Mouse (Mus musculus) neural tube, embryonic 13.5 days (tissue): ENCODE measurements around the gene Gm42674. TPM values are rescaled to one million over a fixed set of nuclear protein-coding genes. Genes with fewer than 3 reads are reported as not detected.
A peak's percentile ranks its signal among the peaks of the same experiment; 100 is the strongest.

Source experiments
- ATAC-seq: fragments of 200-750 bp; cut with Nextera tagmentation; 2 replicates; pipeline ENCODE4 v1.8.0; 2017; ENCODE audit warnings: low read depth, mild to moderate bottlenecking, moderate TSS enrichment, moderate library complexity
- H3K27ac ChIP-seq: fragments of 300-500 bp; sonication (generic); replicated peaks from 2 replicates; pipeline ENCODE4 v1.5.1; 2015; ENCODE audit warnings: moderate library complexity, mild to moderate bottlenecking, inconsistent platforms
- H3K27me3 ChIP-seq: fragments of 300-500 bp; sonication (generic); 2 replicates; pipeline ENCODE4 v1.6.1; 2015; ENCODE audit warnings: mild to moderate bottlenecking, inconsistent platforms
- H3K36me3 ChIP-seq: fragments of 300-500 bp; sonication (generic); 2 replicates; pipeline ENCODE4 v1.6.1; 2015; ENCODE audit warnings: mild to moderate bottlenecking, inconsistent platforms
- H3K4me1 ChIP-seq: fragments of 300-500 bp; sonication (generic); replicated peaks from 2 replicates; pipeline ENCODE4 v1.6.1; 2015; ENCODE audit warnings: inconsistent platforms
- H3K4me2 ChIP-seq: fragments of 300-500 bp; sonication (generic); 2 replicates; pipeline ENCODE4 v1.6.1; 2015; ENCODE audit warnings: inconsistent platforms, mild to moderate bottlenecking, moderate library complexity
- H3K4me3 ChIP-seq: fragments of 300-500 bp; sonication (generic); 2 replicates; pipeline ENCODE4 v1.5.1; 2015; ENCODE audit warnings: mild to moderate bottlenecking, inconsistent platforms
- H3K9ac ChIP-seq: fragments of 300-500 bp; sonication (generic); 2 replicates; pipeline ENCODE4 v1.6.1; 2015; ENCODE audit warnings: moderate library complexity, mild to moderate bottlenecking, inconsistent platforms
- H3K9me3 ChIP-seq: fragments of 300-500 bp; sonication (generic); 2 replicates; pipeline ENCODE4 v1.6.1; 2016; ENCODE audit warnings: inconsistent platforms
- WGBS: fragments of 180-500 bp; shearing (Covaris S2); methylation state at CpG from one replicate; pipeline ENCODE4 v1.1.7; 2015; 5-methylcytosine and 5-hydroxymethylcytosine counted together
- polyA plus RNA-seq: library from polyadenylated mRNA; unstranded; fragments of >200 nt; fragmentation: Nextera tagmentation; extraction: Ambion mirVana; gene quantifications from 2 replicates; pipeline ENCODE4 v1.2.1, GENCODE M21; 2015

Gm42674 gene
- polyA plus RNA-seq, 1 experiment from 2014 or later: not detected

DNA sequence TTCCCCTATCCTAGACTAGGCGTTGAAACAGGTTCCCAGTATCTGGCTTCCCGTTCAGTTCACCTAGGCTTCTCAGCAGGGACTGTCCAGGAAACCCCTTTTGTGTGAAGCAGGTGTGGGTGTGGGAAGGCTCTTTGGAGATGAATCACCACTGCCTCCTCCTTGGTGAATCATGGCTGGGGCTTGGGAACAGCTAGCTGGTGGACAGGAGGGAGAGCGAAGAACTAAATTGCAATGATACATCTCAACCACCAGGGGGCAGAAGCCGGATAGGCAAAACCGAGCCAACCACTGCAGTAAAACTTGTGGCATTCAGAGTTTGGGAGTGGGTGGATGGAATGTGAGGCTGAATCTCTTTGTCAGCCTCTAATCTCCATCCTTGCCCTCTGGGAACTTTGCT lies 16.1 kb upstream of the Gm42674 start:
- H3K9me3 ChIP-seq: no peaks in the 10 kb centered on the region
- H3K4me3 ChIP-seq: no peak overlapping the region
- H3K4me2 ChIP-seq: no peak overlapping the region
- H3K36me3 ChIP-seq: no peaks in the 10 kb centered on the region
- H3K4me1 ChIP-seq: no peaks in the 10 kb centered on the region
- WGBS: 34% methylated on average over 5 of the region's 5 CpGs
- no peak overlapping the region for H3K27ac ChIP-seq
- ATAC-seq: 0 out of 2 replicates have a peak, but pooled peaks have one; percentile 40
- no peak overlapping the region for H3K9ac ChIP-seq
- no peaks in the 10 kb centered on the region for H3K27me3 ChIP-seq

DNA sequence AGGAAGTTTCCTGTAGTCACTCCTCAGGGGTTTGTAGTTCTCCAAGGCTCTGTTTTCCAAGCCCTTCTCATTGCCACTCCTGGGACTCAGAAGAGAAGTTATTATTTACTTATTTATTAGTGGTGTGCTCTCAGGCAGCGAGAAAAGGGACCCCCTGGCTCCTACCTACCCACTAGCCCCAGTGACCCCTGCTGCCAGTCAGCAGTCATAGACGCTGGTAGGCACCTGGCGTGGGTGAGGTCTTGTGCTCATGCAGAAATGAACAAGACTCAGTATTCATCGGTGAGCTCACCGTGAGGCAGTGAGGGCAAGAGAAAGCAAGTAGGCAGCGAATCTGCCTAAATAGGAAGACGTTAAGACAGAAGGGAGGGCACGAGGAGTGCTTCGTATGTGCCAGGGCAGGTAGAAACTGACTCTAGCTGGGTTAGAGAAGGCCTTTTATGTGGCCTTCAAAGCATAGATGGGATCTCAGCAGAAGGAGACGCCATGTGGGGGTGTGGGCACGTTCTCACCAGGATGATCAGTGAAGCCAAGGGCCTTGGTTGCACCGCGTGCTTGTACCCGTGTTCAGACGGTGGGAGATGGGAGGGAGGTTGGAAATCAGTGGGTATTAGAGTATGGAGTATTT lies 15.6 kb upstream of the Gm42674 start:
- Histone ChIP-seq H3K27me3 (no peaks in the 10 kb centered on the region), H3K9ac (no peak overlapping the region), H3K4me2 (no peak overlapping the region), H3K27ac (no peak overlapping the region), H3K9me3 (no peaks in the 10 kb centered on the region), H3K36me3 (no peaks in the 10 kb centered on the region), H3K4me3 (no peak overlapping the region), H3K4me1 (no peaks in the 10 kb centered on the region)
- WGBS: 87% methylated on average over 15 of the region's 15 CpGs
- no peak for ATAC-seq

DNA sequence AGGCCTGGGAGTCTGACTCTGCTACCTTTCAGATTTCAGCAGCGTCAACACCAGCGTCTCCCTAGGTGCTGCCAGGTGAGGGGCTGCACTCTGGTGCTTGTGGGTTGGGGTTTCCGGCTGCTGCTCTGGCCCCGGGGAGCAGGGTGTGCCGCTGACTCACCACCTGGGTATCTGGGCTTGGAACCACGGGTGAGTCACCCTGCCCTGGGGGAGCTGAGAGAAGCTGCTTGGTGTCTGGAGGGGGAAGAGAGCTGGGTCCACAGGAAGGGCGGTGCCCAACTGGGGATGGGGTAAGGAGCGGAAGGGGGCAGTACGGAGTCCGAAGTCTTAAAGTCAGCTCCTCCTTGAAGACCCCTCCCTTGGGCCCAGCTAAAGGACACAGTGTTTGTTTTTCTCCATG lies 14.8 kb upstream of the Gm42674 start:
- Histone ChIP-seq H3K27me3 (no peaks in the 10 kb centered on the region), H3K4me2 (no peak overlapping the region), H3K27ac (no peak overlapping the region), H3K4me1 (no peaks in the 10 kb centered on the region), H3K4me3 (no peak overlapping the region), H3K9ac (no peak overlapping the region), H3K36me3 (no peaks in the 10 kb centered on the region), H3K9me3 (no peaks in the 10 kb centered on the region)
- no peak for ATAC-seq
- 77% methylated on average over 10 of the region's 10 CpGs for WGBS

DNA sequence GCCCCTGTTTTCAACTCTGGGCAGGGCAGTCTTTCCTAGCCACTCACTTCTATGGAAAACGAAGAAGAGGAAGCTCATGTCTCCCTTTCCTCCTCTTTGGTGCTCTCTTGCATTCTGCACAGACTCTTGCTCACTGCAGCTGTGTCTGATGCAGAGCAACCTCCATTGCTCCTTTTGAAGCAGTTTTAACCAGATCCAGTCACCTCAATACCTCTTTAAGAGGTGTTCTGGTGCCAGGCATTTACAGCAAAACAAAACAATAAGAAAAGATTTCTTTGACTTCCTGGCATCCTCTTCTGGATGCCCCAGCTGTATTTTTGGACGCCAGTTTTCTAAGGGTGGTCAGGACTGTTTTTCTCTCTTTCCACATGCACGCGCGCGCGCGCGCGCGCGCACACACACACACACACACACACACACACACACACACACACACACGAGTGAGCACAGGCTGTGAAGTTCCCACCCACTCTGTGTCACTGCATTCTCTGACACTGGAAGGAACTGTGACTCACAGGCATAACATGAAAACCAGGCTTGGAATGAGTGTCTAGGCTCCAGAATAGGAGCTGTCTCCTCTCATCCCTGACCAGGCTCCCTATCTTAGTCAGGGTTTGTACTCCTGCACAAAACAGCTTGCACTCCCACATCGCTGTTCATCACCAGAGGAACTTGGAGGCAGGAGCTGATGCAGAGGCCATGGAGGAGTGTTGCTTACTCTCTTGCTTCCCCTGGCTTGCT lies 14.2 kb upstream of the Gm42674 start:
- no peak overlapping the region for H3K27ac ChIP-seq
- no peaks in the 10 kb centered on the region for H3K9me3 ChIP-seq
- no peak overlapping the region for H3K4me3 ChIP-seq
- WGBS: 92% methylated on average over 14 of the region's 14 CpGs
- H3K4me1 ChIP-seq: no peaks in the 10 kb centered on the region
- no peaks in the 10 kb centered on the region for H3K36me3 ChIP-seq
- H3K4me2 ChIP-seq: no peak overlapping the region
- no peak overlapping the region for H3K9ac ChIP-seq
- no peaks in the 10 kb centered on the region for H3K27me3 ChIP-seq
- ATAC-seq: no peak

DNA sequence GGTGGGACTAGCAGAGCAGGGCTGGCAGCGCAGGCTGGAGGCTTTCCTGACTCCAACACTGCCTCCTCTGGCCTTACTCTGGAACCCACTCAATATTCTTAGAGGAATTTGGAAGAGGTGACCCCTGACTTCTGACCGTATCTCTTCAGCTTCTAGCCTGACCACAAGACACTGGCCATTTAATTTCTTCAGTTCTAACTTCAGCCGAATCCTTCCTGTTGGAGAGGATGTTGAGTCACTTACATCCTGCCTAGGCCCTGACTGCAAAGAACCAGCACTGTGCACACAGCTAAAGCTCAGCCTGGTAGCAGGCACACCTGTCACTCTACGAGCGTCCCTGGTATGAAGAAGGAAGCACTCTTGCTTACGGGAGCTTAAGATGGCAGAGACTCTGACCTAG lies 12.3 kb upstream of the Gm42674 start:
- Histone ChIP-seq H3K4me3 (no peak overlapping the region), H3K4me1 (no peaks in the 10 kb centered on the region), H3K27ac (no peak overlapping the region), H3K4me2 (no peak overlapping the region), H3K9me3 (0 out of 2 replicates have a peak, but pooled peaks cover 3% of the 10 kb centered on the region), H3K36me3 (no peaks in the 10 kb centered on the region), H3K27me3 (no peaks in the 10 kb centered on the region), H3K9ac (no peak overlapping the region)
- no peak for ATAC-seq
- WGBS: 86% methylated on average over 6 of the region's 6 CpGs

DNA sequence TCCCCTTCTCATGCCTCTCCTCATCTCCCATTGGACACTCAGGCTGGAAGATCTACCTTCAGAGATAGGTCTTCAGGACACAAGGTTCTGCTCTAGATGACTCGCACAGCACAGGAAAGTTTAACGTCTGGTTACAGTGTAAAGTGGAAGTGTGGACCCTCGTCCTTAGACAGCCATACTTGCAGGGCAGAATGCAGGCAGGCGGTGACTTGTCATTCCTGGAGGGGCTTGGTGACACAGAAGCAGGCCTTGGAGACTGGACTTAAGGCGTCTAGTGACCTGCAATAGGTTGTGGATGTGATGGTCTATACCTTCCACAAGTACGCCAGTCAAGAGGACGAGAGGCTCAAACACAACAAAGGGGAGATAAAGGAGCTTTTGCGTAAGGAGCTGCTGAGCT lies 11.8 kb upstream of the Gm42674 start, which contains the start of gene S100a2:
Gene S100a2 (plus strand): TSS at position 301 of the 400 bp plus-strand sequence.
- no peaks in the 10 kb centered on the region for H3K4me1 ChIP-seq
- ATAC-seq: no peak
- 89% methylated on average over 8 of the region's 8 CpGs for WGBS

DNA sequence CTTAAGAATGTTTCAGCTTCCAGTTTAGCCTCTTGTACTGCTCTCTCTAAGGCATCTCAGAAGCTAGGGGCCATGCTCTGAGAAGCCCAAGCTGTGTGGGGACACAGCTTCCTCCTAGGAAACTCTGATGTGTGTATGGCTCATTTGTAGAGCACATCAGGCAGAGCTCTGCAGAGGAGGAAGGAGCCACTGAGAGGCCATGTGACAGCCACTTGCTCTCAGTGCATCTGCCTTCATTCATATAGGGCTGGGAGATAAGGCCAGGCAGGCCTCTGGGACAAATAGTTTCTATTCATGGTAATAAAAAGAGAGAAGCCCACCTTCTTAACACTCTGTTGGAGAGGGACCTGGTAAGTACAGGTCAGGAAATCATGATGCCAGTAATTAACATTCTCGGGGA lies 7.2 kb upstream of the Gm42674 start:
- H3K4me3 ChIP-seq: no peak overlapping the region
- H3K9me3 ChIP-seq: 0 out of 2 replicates have a peak, but pooled peaks cover 3% of the 10 kb centered on the region
- H3K27ac ChIP-seq: no peak overlapping the region
- ATAC-seq: no peak
- H3K9ac ChIP-seq: no peak overlapping the region
- H3K36me3 ChIP-seq: no peaks in the 10 kb centered on the region
- H3K27me3 ChIP-seq: no peaks in the 10 kb centered on the region
- H3K4me2 ChIP-seq: no peak overlapping the region
- no peaks in the 10 kb centered on the region for H3K4me1 ChIP-seq
- WGBS: 68% methylated on average over 1 of the region's 1 CpGs

More for the DNA sequence above, 11.8 kb upstream of the Gm42674 start, which contains the start of gene S100a2:
- Histone ChIP-seq H3K27ac (no peak within 1 kb of the TSS), H3K4me2 (no peak within 1 kb of the TSS), H3K9ac (no peak within 1 kb of the TSS), H3K36me3 (no peaks in the 10 kb centered on the region), H3K4me3 (no peak within 1 kb of the TSS), H3K9me3 (0 out of 2 replicates have a peak, but pooled peaks cover 3% of the 10 kb centered on the region), H3K27me3 (no peaks in the 10 kb centered on the region)

DNA sequence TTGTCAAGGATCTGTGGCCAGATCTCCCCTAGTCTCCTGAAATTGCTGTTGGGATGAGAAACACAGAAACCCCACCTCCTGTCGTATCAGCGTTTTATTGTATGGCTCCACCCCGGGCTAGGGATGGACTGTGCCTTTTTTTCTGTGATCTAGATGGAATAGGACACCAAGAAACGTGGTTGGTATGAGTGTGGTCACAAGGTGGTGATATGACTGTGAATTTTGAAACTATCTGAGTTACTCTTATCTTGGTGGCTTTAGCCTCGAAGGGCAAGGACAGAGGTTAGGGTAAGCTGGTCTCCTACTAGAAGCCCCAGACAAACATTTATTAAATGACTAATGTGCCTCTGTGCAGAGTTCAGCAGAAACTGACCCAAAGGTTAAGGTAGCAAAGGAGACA lies 6.1 kb upstream of the Gm42674 start:
- Histone ChIP-seq H3K9ac (no peak overlapping the region), H3K4me1 (no peaks in the 10 kb centered on the region), H3K4me3 (no peak overlapping the region), H3K27me3 (no peaks in the 10 kb centered on the region), H3K27ac (no peak overlapping the region), H3K9me3 (0 out of 2 replicates have a peak, but pooled peaks cover 3% of the 10 kb centered on the region), H3K4me2 (no peak overlapping the region), H3K36me3 (no peaks in the 10 kb centered on the region)
- no peak for ATAC-seq
- 74% methylated on average over 5 of the region's 5 CpGs for WGBS

DNA sequence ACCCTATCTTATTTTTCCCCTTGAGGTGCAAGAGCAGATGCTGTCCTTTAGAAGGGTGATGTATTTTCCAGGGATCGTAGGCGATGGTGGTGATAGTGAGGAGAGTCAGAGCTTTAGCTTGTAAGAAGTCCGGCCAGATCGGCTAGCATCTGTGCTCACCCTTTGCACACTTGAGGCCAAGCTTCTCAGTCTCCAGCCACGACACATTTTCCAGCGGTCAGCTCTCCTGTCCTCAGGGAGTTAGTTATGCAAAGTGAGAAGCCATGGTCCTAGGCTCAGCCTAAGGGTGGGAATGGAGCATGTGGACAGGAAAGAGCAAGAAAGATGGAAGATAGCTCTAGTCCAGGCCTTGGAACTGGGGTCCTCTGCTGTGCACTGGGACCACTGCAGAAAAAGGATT lies 4.9 kb upstream of the Gm42674 start:
- no peaks in the 10 kb centered on the region for H3K27me3 ChIP-seq
- no peaks in the 10 kb centered on the region for H3K36me3 ChIP-seq
- no peak overlapping the region for H3K27ac ChIP-seq
- no peak for ATAC-seq
- H3K4me2 ChIP-seq: no peak overlapping the region
- H3K4me1 ChIP-seq: no peaks in the 10 kb centered on the region
- H3K9ac ChIP-seq: no peak overlapping the region
- H3K4me3 ChIP-seq: no peak overlapping the region
- WGBS: 91% methylated on average over 6 of the region's 6 CpGs
- H3K9me3 ChIP-seq: 0 out of 2 replicates have a peak, but pooled peaks cover 3% of the 10 kb centered on the region

DNA sequence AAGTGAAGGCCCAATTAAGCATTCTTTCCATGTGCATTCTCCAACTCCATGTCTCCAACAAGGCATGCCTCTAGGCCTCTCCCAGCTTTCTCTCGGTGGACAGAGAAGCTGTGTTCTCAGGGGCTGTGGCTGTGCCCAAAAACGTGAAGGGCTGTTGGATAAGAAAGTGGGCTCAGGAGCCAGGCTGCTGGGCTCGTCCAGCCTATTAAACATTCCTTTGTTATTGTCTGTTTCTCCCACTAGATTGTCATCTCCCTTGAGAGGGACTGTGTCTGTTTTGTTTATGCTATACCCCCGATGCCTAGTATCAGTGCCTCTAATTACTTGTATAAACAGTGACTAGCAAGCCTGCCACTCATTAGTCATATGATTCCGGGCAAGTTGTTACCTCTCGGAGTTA lies 4.0 kb upstream of the Gm42674 start:
- H3K36me3 ChIP-seq: no peaks in the 10 kb centered on the region
- H3K9ac ChIP-seq: no peak overlapping the region
- no peak overlapping the region for H3K4me3 ChIP-seq
- no peak for ATAC-seq
- H3K27ac ChIP-seq: no peak overlapping the region
- no peaks in the 10 kb centered on the region for H3K27me3 ChIP-seq
- 64% methylated on average over 6 of the region's 6 CpGs for WGBS
- 0 out of 2 replicates have a peak, but pooled peaks cover 3% of the 10 kb centered on the region for H3K9me3 ChIP-seq
- H3K4me1 ChIP-seq: no peaks in the 10 kb centered on the region
- H3K4me2 ChIP-seq: no peak overlapping the region

DNA sequence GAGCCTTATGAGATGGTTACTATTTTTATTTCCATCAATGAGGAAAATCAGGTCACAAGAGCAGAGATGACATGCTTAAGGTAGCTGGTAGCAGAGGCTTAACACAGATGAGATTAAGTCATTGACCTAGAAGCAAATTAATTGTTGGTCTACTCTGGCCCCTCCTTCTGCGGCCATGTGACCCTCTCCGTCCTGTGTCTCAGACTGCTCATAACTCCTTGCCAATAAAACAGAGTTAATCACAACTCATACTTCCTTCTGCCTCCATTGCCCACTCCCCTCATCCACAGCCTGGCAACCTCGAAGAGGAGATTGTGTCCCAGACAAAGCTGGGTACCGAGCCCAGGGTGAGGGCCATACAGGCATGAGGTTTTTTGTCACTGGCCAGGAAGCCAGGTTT lies 3.5 kb upstream of the Gm42674 start:
- H3K4me2 ChIP-seq: no peak overlapping the region
- WGBS: 90% methylated on average over 4 of the region's 4 CpGs
- H3K27ac ChIP-seq: no peak overlapping the region
- H3K27me3 ChIP-seq: no peaks in the 10 kb centered on the region
- H3K9me3 ChIP-seq: 0 out of 2 replicates have a peak, but pooled peaks cover 3% of the 10 kb centered on the region
- no peaks in the 10 kb centered on the region for H3K36me3 ChIP-seq
- no peak overlapping the region for H3K4me3 ChIP-seq
- no peaks in the 10 kb centered on the region for H3K4me1 ChIP-seq
- H3K9ac ChIP-seq: no peak overlapping the region
- no peak for ATAC-seq

DNA sequence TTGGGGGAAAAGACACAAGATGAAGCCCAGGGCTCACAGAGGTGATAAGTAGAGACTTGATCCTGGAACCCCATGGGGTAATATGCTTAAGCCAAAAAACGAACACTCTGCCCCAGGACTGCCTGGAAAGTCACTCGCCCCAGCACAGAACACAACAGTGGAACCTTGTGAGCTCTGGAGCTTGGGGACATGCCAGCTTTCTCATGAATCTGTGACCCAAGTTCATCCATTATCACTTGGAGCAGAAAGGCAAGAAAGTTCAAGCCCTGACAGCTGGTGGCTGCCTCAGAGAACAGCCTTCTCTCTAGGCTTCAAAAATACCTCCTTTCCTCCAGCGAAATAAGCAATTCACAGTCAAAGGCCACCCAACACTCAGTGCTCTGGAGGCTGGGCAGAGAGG lies 2.3 kb upstream of the Gm42674 start:
- Histone ChIP-seq H3K9me3 (no peaks in the 10 kb centered on the region), H3K4me3 (no peak overlapping the region), H3K27me3 (no peaks in the 10 kb centered on the region), H3K4me1 (peaks cover 3% of the 10 kb centered on the region), H3K27ac (no peak overlapping the region), H3K36me3 (no peaks in the 10 kb centered on the region), H3K4me2 (no peak overlapping the region), H3K9ac (no peak overlapping the region)
- 67% methylated on average over 3 of the region's 3 CpGs for WGBS
- ATAC-seq: no peak
